8 mouse cellular contexts compared by ENCODE assay signal in the genomic region with DNA sequence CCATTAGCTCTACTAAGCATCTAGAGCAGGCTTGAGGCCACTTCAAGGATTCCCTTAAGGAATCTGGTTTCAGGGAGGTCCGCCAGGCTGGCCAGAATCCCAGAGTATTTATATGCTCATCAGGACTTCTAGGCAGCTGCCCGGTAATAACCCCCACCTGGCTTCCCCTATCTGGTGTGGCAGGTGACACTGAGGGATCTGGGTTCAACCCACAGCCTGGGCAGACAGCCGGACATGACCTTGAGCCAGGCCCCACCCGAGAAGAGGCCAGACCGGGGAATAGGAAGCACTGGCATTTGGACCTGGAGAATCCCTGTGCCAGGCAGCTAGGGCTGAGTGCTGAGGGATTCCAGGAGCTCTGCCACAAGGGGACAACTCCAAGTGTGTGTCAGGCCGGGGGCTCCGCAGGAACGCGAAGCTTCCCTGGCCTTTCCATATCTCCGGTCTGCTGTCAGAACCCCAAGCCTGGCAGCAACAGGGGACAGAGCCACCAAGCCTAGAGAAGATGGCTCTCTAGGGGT. TPM values are rescaled to one million over a fixed set of nuclear protein-coding genes. Genes with fewer than 3 reads are reported as not detected.
DNase-seq lines count a peak whose midpoint lies in the region; ATAC-seq and TF ChIP-seq lines count a peak whose summit lies in the region.

No protein-coding gene starts in this region.

- DNase-seq in right cerebral cortex, adult 2 months (ENCODE audit: low spot score in 2 of 2) = peak; percentile 10 to 23
- no peak for DNase-seq in right cerebral cortex, postnatal 4 days
- peak; percentile 40 for DNase-seq in cerebellum, adult 8-10 months
- no peak for DNase-seq in forebrain, postnatal 0 days
- peak; percentile 73 for DNase-seq in heart, postnatal 4 days
- peak; percentile 30 for DNase-seq in limb, embryonic 11.5 days (ENCODE audit: low spot score)
- peak; percentile 87 for DNase-seq in midbrain, embryonic 11.5 days (ENCODE audit: low spot score, missing footprints)

- peak overlapping the region; percentile 97 for H3K4me3 ChIP-seq in forebrain, postnatal 0 days (ENCODE audit: low read depth, low read length)
- peak overlapping the region; percentile 96 for H3K4me3 ChIP-seq in limb, embryonic 11.5 days (ENCODE audit: low read depth, low read length)
- H3K4me3 ChIP-seq in midbrain, embryonic 11.5 days (ENCODE audit: low read depth, low read length) = peak overlapping the region; percentile 91
- peak overlapping the region; percentile 97 for H3K4me3 ChIP-seq in testis, adult 2 months (ENCODE audit: control insufficient read depth, low read depth, low read length)

- no peaks in the 10 kb centered on the region for H3K27me3 ChIP-seq in forebrain, postnatal 0 days (ENCODE audit: insufficient read depth, low read length)
- no peaks in the 10 kb centered on the region for H3K27me3 ChIP-seq in limb, embryonic 11.5 days (ENCODE audit: control insufficient read depth, insufficient read depth, low read length)
- H3K27me3 ChIP-seq in midbrain, embryonic 11.5 days (ENCODE audit: control insufficient read depth, insufficient read depth, low read length) = no peaks in the 10 kb centered on the region
- H3K27me3 ChIP-seq in testis, adult 2 months (ENCODE audit: control insufficient read depth, insufficient read depth, low read length) = no peaks in the 10 kb centered on the region

- TF ChIP-seq POLR2A in testis, adult 2 months (IDR thresholded peaks at IDR 0.05; ENCODE audit: control insufficient read depth, low read depth, low read length) = no peak

- ATAC-seq in forebrain, postnatal 0 days = peak; percentile 26
- peak; percentile 41; the same call in 1 of the 2 replicates for ATAC-seq in limb, embryonic 11.5 days (ENCODE audit: insufficient number of reproducible peaks, low FRiP score, low TSS enrichment, low read depth)
- ATAC-seq in midbrain, embryonic 11.5 days (ENCODE audit: low FRiP score) = peak; percentile 30

- peak overlapping the region; percentile 95 for H3K9ac ChIP-seq in forebrain, postnatal 0 days
- H3K9ac ChIP-seq in limb, embryonic 11.5 days (ENCODE audit: low read length) = peak overlapping the region; percentile 60
- H3K9ac ChIP-seq in midbrain, embryonic 11.5 days (ENCODE audit: low read length) = peak overlapping the region; percentile 87

- H3K9me3 ChIP-seq in forebrain, postnatal 0 days (ENCODE audit: low read length) = no peaks in the 10 kb centered on the region
- no peaks in the 10 kb centered on the region for H3K9me3 ChIP-seq in limb, embryonic 11.5 days (ENCODE audit: control insufficient read depth, low read length)
- H3K9me3 ChIP-seq in midbrain, embryonic 11.5 days (ENCODE audit: control insufficient read depth, low read length) = no peaks in the 10 kb centered on the region

- H3K4me1 ChIP-seq in forebrain, postnatal 0 days (ENCODE audit: insufficient read depth) = peaks cover 9% of the 10 kb centered on the region
- peaks cover 6% of the 10 kb centered on the region for H3K4me1 ChIP-seq in limb, embryonic 11.5 days (ENCODE audit: control insufficient read depth, insufficient read depth, low read length)
- H3K4me1 ChIP-seq in midbrain, embryonic 11.5 days (ENCODE audit: control insufficient read depth, insufficient read depth, low read length) = peaks cover 7% of the 10 kb centered on the region
- H3K4me1 ChIP-seq in testis, adult 2 months (ENCODE audit: control insufficient read depth, insufficient read depth, low read length) = peaks cover 7% of the 10 kb centered on the region

- 1% methylated on average over 10 of the region's 10 CpGs for WGBS in forebrain, postnatal 0 days
- 2% methylated on average over 10 of the region's 10 CpGs for WGBS in limb, embryonic 11.5 days
- 2% methylated on average over 10 of the region's 10 CpGs for WGBS in midbrain, embryonic 11.5 days

- TF ChIP-seq CTCF in forebrain, postnatal 0 days (IDR thresholded peaks at IDR 0.05; ENCODE audit: low read depth) = no peak
- TF ChIP-seq CTCF in testis, adult 2 months (IDR thresholded peaks at IDR 0.05; ENCODE audit: control insufficient read depth, insufficient read depth, insufficient replicate concordance, low read depth, low read length) = no peak

- H3K4me2 ChIP-seq in forebrain, postnatal 0 days (ENCODE audit: low read depth) = peak overlapping the region; percentile 70
- H3K4me2 ChIP-seq in limb, embryonic 11.5 days (ENCODE audit: low read depth, severe bottlenecking) = peak overlapping the region; percentile 96
- H3K4me2 ChIP-seq in midbrain, embryonic 11.5 days = peak overlapping the region; percentile 83

- peak overlapping the region; percentile 80 for H3K27ac ChIP-seq in forebrain, postnatal 0 days (ENCODE audit: low read depth, low read length)
- no peak overlapping the region for H3K27ac ChIP-seq in limb, embryonic 11.5 days (replicated peaks; ENCODE audit: low read depth, low read length)
- no peak overlapping the region for H3K27ac ChIP-seq in midbrain, embryonic 11.5 days (ENCODE audit: low read depth, low read length)
- peak overlapping the region; percentile 75 for H3K27ac ChIP-seq in testis, adult 2 months (ENCODE audit: control insufficient read depth, insufficient read depth, low read depth, low read length)

- peaks cover 6% of the 10 kb centered on the region; the same call in 1 of the 2 replicates for H3K36me3 ChIP-seq in forebrain, postnatal 0 days (ENCODE audit: insufficient read depth)
- H3K36me3 ChIP-seq in limb, embryonic 11.5 days (ENCODE audit: control insufficient read depth, insufficient read depth, low read length) = no peaks in the 10 kb centered on the region
- H3K36me3 ChIP-seq in midbrain, embryonic 11.5 days (ENCODE audit: control insufficient read depth, insufficient read depth, low read length) = no peaks in the 10 kb centered on the region
- H3K36me3 ChIP-seq in testis, adult 2 months (ENCODE audit: control insufficient read depth, insufficient read depth, low read length) = no peaks in the 10 kb centered on the region

RNA-seq across cellular contexts. Expression of gene Vps13d, which starts 0.8 kb away (rescaled TPM):
- 28.3 and 30.8 TPM in 2 replicates for total RNA-seq in forebrain, postnatal 0 days (2014; rRNA removed)
- polyA plus RNA-seq in forebrain, postnatal 0 days (2015; fragmentation: Nextera tagmentation; extraction: Ambion mirVana) = 6.2 and 6.4 TPM in 2 replicates
- total RNA-seq in heart, postnatal 4 days (2021) = 10 to 100 TPM; 67.7 to 68.9 TPM
- polyA plus RNA-seq in limb, embryonic 11.5 days (2014; fragmentation: Nextera tagmentation; extraction: Ambion mirVana) = 11.8 and 14.2 TPM in 2 replicates
- polyA plus RNA-seq in midbrain, embryonic 11.5 days (2014; fragmentation: Nextera tagmentation; extraction: Ambion mirVana) = 8.2 and 8.7 TPM in 2 replicates
- 6.0 and 7.3 TPM in 2 replicates for polyA plus RNA-seq in testis, adult 2 months (2012; rRNA removed)

RNA-seq across cellular contexts. Expression of gene Tnfrsf1b, which starts 52.6 kb away (rescaled TPM):
- total RNA-seq in forebrain, postnatal 0 days (2014; rRNA removed) = 3.7 and 10.7 TPM in 2 replicates
- polyA plus RNA-seq in forebrain, postnatal 0 days (2015; fragmentation: Nextera tagmentation; extraction: Ambion mirVana) = 1.5 and 2.4 TPM in 2 replicates
- total RNA-seq in heart, postnatal 4 days (2021) = 1 to 10 TPM; 4.5 to 5.0 TPM
- 2.2 TPM in 2 replicates for polyA plus RNA-seq in limb, embryonic 11.5 days (2014; fragmentation: Nextera tagmentation; extraction: Ambion mirVana)
- 1.9 and 2.4 TPM in 2 replicates for polyA plus RNA-seq in midbrain, embryonic 11.5 days (2014; fragmentation: Nextera tagmentation; extraction: Ambion mirVana)
- 0.96 and 1.0 TPM in 2 replicates for polyA plus RNA-seq in testis, adult 2 months (2012; rRNA removed)

Comparison
In these comparisons a context has a peak if more than half of its experiments do, and no peak if none do; other contexts are left out.
1. DNase-seq: peak in right cerebral cortex, adult 2 months (2 of 2), cerebellum, adult 8-10 months (single experiment), heart, postnatal 4 days (single experiment), limb, embryonic 11.5 days (single experiment) and midbrain, embryonic 11.5 days (single experiment); none in right cerebral cortex, postnatal 4 days (single experiment) and forebrain, postnatal 0 days (single experiment).
2. H3K27ac ChIP-seq: peak in forebrain, postnatal 0 days (single experiment) and testis, adult 2 months (single experiment); none in limb, embryonic 11.5 days (single experiment) and midbrain, embryonic 11.5 days (single experiment).
3. Peak in every context shown above with its lines, with median percentiles within 50 percentile points of each other: ATAC-seq, H3K4me2 ChIP-seq, H3K4me3 ChIP-seq and H3K9ac ChIP-seq.